In genomic region chr2:157814116-157814964, GRCm38 (mm10) we compare ENCODE assay signal across 15 mouse cellular contexts.
DNase-seq lines count a peak whose midpoint lies in the region; ATAC-seq and TF ChIP-seq lines count a peak whose summit lies in the region.
"Had no signal": no experiment of that assay in that cellular context is flagged by ENCODE, and none has a peak within 500 bp of the region (broad histone marks: within the 10 kb centered on the region; RNA-seq: fewer than 3 reads in every experiment).

No protein-coding gene starts in this region.

- no peak overlapping the region for H3K27ac ChIP-seq in heart, embryonic 13.5 days (replicated peaks)
- no peak overlapping the region for H3K27ac ChIP-seq in left cerebral cortex, adult 2 months
- peak overlapping the region; percentile 54 for H3K27ac ChIP-seq in MEL (ENCODE audit: control insufficient read depth, low read depth, low read length)
- H3K27ac ChIP-seq: kidney, embryonic 15.5 days; layer of hippocampus, adult 2 months; liver, embryonic 12.5 days had no signal

- no peak for TF ChIP-seq RAD21 in MEL (IDR thresholded peaks at IDR 0.05; ENCODE audit: low read depth, low read length)

- H3K79me2 ChIP-seq in MEL (ENCODE audit: control insufficient read depth, insufficient read depth, low read length, poor library complexity): no peaks in the 10 kb centered on the region

- intact Hi-C loops in left cerebral cortex, adult 2 months (cut with DNase I): no loop called here
- intact Hi-C loops in left cerebral cortex, postnatal 25 days (cut with DNase I): no loop called here

- peaks cover 35% of the 10 kb centered on the region for H3K4me1 ChIP-seq in heart, embryonic 13.5 days
- peaks cover 6 to 12% of the 10 kb centered on the region in 2 experiments for H3K4me1 ChIP-seq in MEL (ENCODE audit: control insufficient read depth in 1 of 2, insufficient read depth in 2 of 2, low read length in 2 of 2)
- H3K4me1 ChIP-seq: kidney, embryonic 15.5 days had no signal

- H3K9ac ChIP-seq in heart, embryonic 13.5 days: no peak overlapping the region
- no peak overlapping the region for H3K9ac ChIP-seq in MEL (ENCODE audit: control insufficient read depth, low read depth, low read length, poor library complexity, severe bottlenecking)
- H3K9ac ChIP-seq: kidney, embryonic 15.5 days; liver, embryonic 12.5 days had no signal

- no peak for TF ChIP-seq POLR2A in MEL (IDR thresholded peaks at IDR 0.05; ENCODE audit: control insufficient read depth in 1 of 2, insufficient read depth in 1 of 2, low read depth in 1 of 2, low read length in 2 of 2, poor library complexity in 1 of 2)

- peak overlapping the region; percentile 14; the same call in 1 of the 2 replicates for H3K4me2 ChIP-seq in heart, embryonic 13.5 days
- H3K4me2 ChIP-seq: kidney, embryonic 15.5 days; liver, embryonic 12.5 days had no signal

- peaks cover 16% of the 10 kb centered on the region for H3K27me3 ChIP-seq in heart, embryonic 13.5 days (replicated peaks)
- no peaks in the 10 kb centered on the region for H3K27me3 ChIP-seq in MEL (ENCODE audit: control insufficient read depth in 1 of 2, insufficient read depth in 2 of 2, low read length in 2 of 2)
- H3K27me3 ChIP-seq: kidney, embryonic 15.5 days; liver, embryonic 12.5 days had no signal

- H3K36me3 ChIP-seq in heart, embryonic 13.5 days: peaks cover 19% of the 10 kb centered on the region
- H3K36me3 ChIP-seq in MEL (ENCODE audit: control insufficient read depth in 1 of 2, insufficient read depth in 2 of 2, low read length in 2 of 2): peaks cover 5 to 18% of the 10 kb centered on the region in 2 experiments

- WGBS in heart, embryonic 13.5 days: 47% methylated on average over 11 of the region's 11 CpGs

- no peak for ATAC-seq in heart, embryonic 13.5 days (ENCODE audit: extremely low read depth, insufficient number of reproducible peaks, low FRiP score, low TSS enrichment)
- ATAC-seq: liver, embryonic 12.5 days; lung, postnatal 0 days had no signal

- peak; percentile 82 to 84 for TF ChIP-seq EP300 in MEL (IDR thresholded peaks at IDR 0.05; ENCODE audit: low read depth in 1 of 2, low read length in 2 of 2)

- no peak for DNase-seq in heart, adult 18-20 months
- peak; percentile 4 to 6 for DNase-seq in left cerebral cortex, adult 2 months (ENCODE audit: extremely low spot score in 1 of 2, low spot score in 2 of 2)
- DNase-seq in left cerebral cortex, postnatal 25 days (ENCODE audit: low spot score in 2 of 2): no peak
- DNase-seq in MEL (ENCODE audit: low read depth, low spot score): peak; percentile 62
- peak; percentile 18 for DNase-seq in fat pad, adult 2 months (ENCODE audit: extremely low read depth, low read depth, low spot score)
- DNase-seq in cerebellum, adult 9-10 months: no peak
- DNase-seq in T-cell, adult 2 months (ENCODE audit: low spot score): no peak
- DNase-seq: adrenal gland, postnatal 25 days; cerebellum, adult 11 months had no signal

- no peaks in the 10 kb centered on the region for H3K9me3 ChIP-seq in heart, embryonic 13.5 days
- no peaks in the 10 kb centered on the region for H3K9me3 ChIP-seq in MEL (replicated peaks; ENCODE audit: insufficient read depth, low read length)
- H3K9me3 ChIP-seq: G1E; kidney, embryonic 15.5 days; liver, embryonic 12.5 days had no signal

- H3K4me3 ChIP-seq in heart, embryonic 13.5 days: no peak overlapping the region
- no peak overlapping the region for H3K4me3 ChIP-seq in left cerebral cortex, adult 2 months
- H3K4me3 ChIP-seq in MEL (ENCODE audit: control insufficient read depth in 1 of 2, insufficient read depth in 1 of 2, low read depth in 2 of 2, low read length in 2 of 2): peak overlapping the region in 1 of 2 experiments; percentile 3; a peak in 1 of 4 replicates
- H3K4me3 ChIP-seq: kidney, embryonic 15.5 days; layer of hippocampus, adult 2 months; liver, embryonic 12.5 days had no signal

- no peak for TF ChIP-seq CTCF in left cerebral cortex, adult 2 months (IDR thresholded peaks at IDR 0.05)
- no peak for TF ChIP-seq CTCF in MEL (IDR thresholded peaks at IDR 0.05 in 2 of 3, conservative IDR thresholded peaks at IDR 0.05 in 1 of 3; ENCODE audit: control insufficient read depth in 1 of 3, insufficient read depth in 1 of 3, low read depth in 2 of 3, low read length in 3 of 3, poor library complexity in 1 of 3, severe bottlenecking in 1 of 3)

TF ChIP-seq in MEL, 35 proteins besides CTCF, POLR2A, EP300 and RAD21:
- TF ChIP-seq SMC3 (IDR thresholded peaks at IDR 0.05; ENCODE audit: low read depth, low read length): peak; percentile 3; the same call in 1 of the 2 replicates
- peak; percentile 90 for TF ChIP-seq GATA1 (IDR thresholded peaks at IDR 0.05; ENCODE audit: low read depth, low read length)
- TF ChIP-seq USF1 (IDR thresholded peaks at IDR 0.05; ENCODE audit: low read depth, low read length): no peak
- peak; percentile 60; the same call in 1 of the 2 replicates for TF ChIP-seq ETS1 (IDR thresholded peaks at IDR 0.05; ENCODE audit: low read depth, low read length)
- TF ChIP-seq HCFC1 (IDR thresholded peaks at IDR 0.05; ENCODE audit: low read depth, low read length): no peak
- peak; percentile 14; the same call in 1 of the 2 replicates for TF ChIP-seq RCOR1 (IDR thresholded peaks at IDR 0.05; ENCODE audit: low read depth, low read length)
- TF ChIP-seq TCF12 (IDR thresholded peaks at IDR 0.05; ENCODE audit: low read depth, low read length): peak; percentile 66
- no peak for TF ChIP-seq ZC3H11A (IDR thresholded peaks at IDR 0.05; ENCODE audit: low read depth, low read length)
- TF ChIP-seq POLR2AphosphoS5 (IDR thresholded peaks at IDR 0.05; ENCODE audit: borderline replicate concordance, low read depth, low read length): no peak
- TF ChIP-seq MYB (IDR thresholded peaks at IDR 0.05; ENCODE audit: low read depth, low read length): peak; percentile 50; the same call in 1 of the 2 replicates
- no peak for TF ChIP-seq UBTF (IDR thresholded peaks at IDR 0.05; ENCODE audit: borderline replicate concordance, insufficient read depth, low read depth, low read length)
- TF ChIP-seq POLR2AphosphoS2 (IDR thresholded peaks at IDR 0.05; ENCODE audit: low read length): no peak
- no peak for TF ChIP-seq CHD2 (IDR thresholded peaks at IDR 0.05; ENCODE audit: low read length)

Comparison
In these comparisons a context has a peak if more than half of its experiments do, and no peak if none do; other contexts are left out.
1. DNase-seq: peak in left cerebral cortex, adult 2 months (2 of 2), MEL (single experiment) and fat pad, adult 2 months (single experiment); none in heart, adult 18-20 months (0 of 2), left cerebral cortex, postnatal 25 days (0 of 2), cerebellum, adult 9-10 months (single experiment) and T-cell, adult 2 months (single experiment).